Mouse (Mus musculus): Measurements from ENCODE around the gene Elavl1. TPM values are rescaled to one million over a fixed set of nuclear protein-coding genes. Genes with fewer than 3 reads are reported as not detected.
"Not testable (repeated sequence)": the region's sequence is repeated elsewhere in the genome, so short reads cannot be mapped to it uniquely, and the experiment has no call there.

Gene Elavl1
- total RNA-seq (2015; ENCODE audit: low replicate concordance) (22.3 and 28.2 TPM in 2 replicates), total RNA-seq (2017; ENCODE audit: low replicate concordance) (17.0 and 26.2 TPM in 2 replicates)

DNA sequence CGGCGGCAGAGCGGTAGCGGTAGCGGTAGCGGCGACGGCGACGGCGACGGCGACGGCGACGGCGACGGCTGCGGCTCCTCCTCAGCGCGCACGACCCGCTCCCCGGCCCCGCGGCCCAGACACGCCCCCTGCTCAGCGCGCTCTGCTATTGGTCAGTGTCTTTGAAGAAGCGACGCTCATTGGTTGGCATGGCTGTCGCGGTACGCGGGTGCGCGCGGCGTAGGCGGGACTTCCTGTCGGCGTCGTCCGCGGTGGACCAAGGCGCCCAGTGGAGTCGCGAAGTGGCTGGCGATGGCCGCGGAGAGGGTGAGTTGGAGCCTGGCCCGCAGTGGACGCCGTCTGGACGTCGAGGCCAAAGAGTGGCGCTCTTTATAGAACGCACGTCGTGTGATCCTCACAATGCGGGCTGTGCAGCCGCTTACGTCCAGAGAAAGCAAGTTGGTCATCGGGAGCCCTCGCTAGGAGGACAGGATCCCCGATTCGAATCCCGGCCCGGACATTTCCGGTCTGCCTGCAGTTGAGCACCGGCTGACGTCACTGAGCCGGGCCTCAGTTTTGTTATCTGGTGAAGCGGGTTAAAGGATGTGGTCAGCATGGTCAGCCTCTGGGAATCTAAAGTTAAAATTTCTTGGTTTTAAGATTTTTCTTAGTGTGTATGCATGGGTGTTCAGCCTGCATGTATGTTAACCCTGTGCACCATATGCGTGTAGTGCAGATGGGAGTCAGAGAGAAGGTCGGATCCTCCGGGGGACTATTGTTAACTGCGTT, at the start of gene Elavl1, which contains the start of gene Ccl25:
Elavl1 (minus strand) TSS at position 431 of the 768 bp plus-strand sequence.
Ccl25 (plus strand) TSS at position 228 of the 768 bp plus-strand sequence.
- peak; percentile 92 for ATAC-seq (replicated peaks; ENCODE audit: low FRiP score, poor library complexity, severe bottlenecking)

DNA sequence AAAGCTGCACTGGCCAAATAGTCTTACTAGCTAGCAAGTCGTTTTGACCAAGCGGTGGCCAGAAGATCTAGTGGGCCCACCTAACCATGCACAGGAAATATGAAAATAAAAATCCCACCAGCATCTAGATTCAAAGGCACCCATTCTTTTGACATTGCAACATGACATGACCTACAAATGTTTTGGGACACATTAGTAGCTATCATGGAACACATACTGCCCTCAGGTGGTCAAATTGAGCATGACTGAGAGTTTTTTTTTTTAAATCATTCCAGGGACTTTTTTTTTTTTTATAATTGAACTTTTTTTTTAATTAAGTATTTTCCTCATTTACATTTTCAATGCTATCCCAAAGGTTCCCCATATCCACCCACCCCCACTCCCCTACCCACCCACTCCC, 47.4 kb upstream of the Elavl1 start:
- no peak for ATAC-seq (replicated peaks; ENCODE audit: low FRiP score, poor library complexity, severe bottlenecking)

DNA sequence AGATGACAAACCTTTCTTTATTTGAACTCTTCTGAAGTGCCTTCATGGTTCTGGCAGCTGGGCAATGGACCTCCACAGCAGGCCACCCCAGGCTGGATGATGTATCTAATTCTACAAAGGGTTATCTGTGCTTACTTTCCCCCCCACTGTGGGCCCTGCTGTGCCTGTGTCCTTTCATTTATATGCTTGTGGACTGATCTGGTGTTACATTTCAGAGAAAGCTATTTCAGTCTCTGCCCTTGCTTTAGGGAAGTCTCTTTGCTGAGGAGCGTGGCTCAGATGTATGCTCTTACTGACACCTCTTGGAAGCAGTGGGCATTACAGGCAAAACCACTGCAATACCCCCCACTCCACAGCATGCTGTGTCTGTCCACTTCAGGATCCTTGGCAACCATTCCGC, 44.9 kb upstream of the Elavl1 start:
- no peak for ATAC-seq (replicated peaks; ENCODE audit: low FRiP score, poor library complexity, severe bottlenecking)

DNA sequence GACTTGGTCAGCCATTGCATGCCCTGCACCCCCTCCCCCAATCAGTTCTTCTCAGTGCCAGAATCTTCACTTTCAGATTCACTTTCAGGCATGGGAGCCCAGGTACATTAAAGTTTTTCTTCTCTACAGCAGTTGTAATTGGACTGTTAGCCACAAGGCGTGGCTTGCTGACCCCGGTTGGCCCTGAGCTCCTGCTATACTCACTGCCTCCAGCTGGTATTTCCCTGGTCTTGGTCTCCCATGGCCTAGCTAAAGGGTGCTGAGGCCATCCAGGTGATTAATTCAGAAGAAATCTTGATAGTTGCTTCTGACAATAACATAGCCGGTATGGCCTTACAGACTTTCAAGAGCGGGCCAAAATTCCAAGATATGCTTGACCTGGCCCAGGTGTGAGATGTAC, 43.3 kb upstream of the Elavl1 start:
- no peak for ATAC-seq (replicated peaks; ENCODE audit: low FRiP score, poor library complexity, severe bottlenecking)

DNA sequence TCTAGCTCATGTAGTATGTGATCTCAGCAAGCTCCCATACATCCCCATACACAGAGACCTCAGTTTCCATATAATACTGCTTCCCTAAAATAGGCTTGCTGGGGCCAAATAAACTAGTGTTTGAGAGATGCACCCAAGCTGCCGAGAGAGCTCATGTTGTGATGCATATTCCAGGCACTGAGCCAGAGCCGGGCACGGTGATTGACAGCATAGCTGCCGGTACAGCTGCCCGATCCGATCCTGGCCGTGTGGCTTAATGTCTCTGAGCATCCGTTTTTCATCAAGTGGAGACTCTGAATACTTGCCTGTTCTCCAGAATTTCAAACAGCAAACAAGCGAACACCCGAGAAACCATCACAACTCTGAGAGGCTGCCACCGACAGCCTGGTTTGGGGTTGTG, 42.6 kb upstream of the Elavl1 start:
- ATAC-seq (replicated peaks; ENCODE audit: low FRiP score, poor library complexity, severe bottlenecking) = no peak

DNA sequence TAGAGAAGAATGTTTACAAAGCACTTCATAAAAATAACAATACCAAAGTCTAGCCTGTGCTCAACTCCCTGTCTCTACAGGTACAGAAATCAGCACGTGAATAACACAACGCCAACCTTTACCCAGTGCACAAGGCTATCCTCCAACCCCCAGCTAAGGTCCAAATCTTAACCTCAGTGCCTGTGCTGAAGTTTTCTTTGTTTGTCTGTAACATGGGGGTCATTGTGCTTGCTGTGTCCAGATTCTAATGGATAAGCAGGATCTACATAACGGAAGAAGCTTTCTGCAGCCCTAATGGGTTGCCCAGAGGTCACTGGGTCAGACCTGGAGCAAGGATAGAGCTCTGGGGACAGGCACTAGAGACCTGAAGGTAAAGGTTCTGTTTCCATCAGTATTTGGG, 41.0 kb upstream of the Elavl1 start:
- no peak for ATAC-seq (replicated peaks; ENCODE audit: low FRiP score, poor library complexity, severe bottlenecking)

DNA sequence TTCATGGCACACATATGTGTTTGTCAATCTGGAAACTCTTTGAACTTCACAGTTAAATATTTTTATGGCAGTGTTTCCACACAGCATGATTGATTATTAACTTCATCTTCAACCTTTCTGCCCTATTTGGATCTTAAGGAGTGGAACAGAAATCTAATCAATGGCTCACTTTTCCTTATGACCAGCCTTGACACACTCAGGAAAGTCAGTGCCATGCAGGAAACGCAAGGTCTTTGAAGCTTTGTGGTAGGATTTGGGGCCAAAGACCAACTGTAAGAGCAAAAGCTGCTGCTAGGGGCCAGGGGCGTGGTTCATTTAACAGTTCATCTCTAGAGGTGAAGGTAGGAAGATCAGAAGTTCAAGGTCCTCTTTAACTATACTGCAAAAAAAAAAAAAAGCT, 35.7 kb upstream of the Elavl1 start:
- no peak for ATAC-seq (replicated peaks; ENCODE audit: low FRiP score, poor library complexity, severe bottlenecking)

DNA sequence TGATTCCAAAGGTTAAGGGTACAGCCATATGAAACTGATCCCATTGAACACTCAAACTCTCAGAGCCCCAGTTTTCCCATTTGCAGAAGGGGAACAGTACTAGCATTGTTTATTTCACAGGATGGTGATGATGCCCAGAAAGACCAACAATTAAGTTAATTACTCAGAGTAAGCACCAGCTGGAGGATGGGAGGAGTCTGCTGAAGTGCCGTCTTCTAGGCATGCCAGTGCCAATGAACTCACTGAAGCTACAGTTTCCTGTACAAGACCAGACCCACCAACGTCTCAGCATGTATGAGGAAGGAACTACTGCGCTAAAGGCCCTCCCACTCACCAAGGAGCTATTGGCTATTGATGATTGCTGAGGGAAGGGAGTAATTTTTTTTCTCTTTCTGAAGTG, 34.1 kb upstream of the Elavl1 start:
- ATAC-seq (replicated peaks; ENCODE audit: low FRiP score, poor library complexity, severe bottlenecking) = no peak

DNA sequence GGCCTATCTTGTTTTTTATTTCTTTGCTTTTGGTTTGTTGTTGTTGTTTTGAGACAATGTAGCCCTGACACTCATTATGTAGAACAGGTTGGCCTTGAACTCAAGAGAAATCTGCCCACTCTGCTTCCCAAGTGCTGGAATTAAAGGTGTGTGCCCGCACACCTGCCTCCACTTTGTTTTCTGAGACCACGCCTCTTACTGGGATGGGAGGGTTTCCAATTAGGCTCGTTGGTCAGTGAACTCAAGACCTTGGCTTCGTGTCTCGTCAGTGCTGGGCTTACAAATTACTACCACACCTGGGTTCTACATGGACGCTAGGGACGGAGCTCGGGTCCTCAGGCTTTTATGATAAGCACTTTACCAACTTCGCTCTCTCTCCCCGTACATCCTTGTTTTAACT, 30.2 kb upstream of the Elavl1 start:
- ATAC-seq (replicated peaks; ENCODE audit: low FRiP score, poor library complexity, severe bottlenecking) = no peak

DNA sequence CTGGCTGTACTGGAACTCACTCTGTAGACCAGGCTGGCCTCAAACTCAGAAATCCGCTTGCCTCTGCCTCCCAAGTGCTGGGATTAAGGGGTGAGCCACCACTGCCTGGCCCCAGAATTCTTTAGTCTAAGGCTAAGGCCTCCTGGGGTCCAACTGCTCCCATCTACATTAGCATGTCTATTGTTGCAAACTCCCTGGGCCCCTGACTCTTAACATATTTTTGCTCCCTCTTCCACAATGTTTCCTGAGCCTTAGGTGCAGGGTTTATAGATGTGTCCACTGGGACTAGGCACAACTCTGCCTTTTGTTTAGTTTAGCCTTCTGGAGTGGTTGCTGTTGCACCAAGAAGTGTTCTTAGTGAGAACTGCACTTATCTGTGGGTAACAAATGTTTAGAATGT, 29.3 kb upstream of the Elavl1 start:
- ATAC-seq (replicated peaks; ENCODE audit: low FRiP score, poor library complexity, severe bottlenecking) = no peak

DNA sequence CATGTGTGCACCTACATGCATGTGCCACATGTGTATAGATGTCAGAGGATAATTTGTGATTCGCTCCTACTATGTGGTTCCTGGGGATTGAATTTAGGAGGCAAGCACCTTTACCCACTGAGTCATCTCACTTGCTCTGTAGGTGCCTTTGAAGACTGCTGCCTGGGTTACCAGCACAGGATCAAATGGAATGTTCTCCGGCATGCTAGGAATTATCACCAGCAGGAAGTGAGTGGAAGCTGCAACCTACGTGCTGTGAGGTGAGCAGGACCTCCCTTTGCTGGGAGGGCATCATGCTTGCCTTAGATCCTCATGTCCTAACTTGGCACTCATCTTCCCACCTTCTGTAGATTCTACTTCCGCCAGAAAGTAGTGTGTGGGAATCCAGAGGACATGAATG, 28.5 kb upstream of the Elavl1 start:
- no peak for ATAC-seq (replicated peaks; ENCODE audit: low FRiP score, poor library complexity, severe bottlenecking)

DNA sequence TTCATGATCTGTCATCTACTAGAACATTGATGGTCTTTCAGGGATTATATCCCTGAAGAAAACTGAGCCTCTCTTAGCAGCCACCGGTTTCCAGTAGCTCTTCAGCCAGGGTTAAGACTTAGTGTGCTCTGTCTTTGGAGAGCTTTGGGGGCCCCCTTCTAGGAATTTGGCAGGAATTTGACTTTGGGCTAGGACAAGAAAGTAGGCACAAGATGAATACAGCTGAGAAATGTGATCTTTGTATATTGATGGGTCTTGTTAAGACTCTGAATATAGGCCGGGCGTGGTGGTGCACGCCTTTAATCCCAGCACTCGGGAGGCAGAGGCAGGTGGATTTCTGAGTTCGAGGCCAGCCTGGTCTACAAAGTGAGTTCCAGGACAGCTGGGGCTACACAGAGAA, 27.3 kb upstream of the Elavl1 start:
- not testable (repeated sequence) for ATAC-seq (replicated peaks; ENCODE audit: low FRiP score, poor library complexity, severe bottlenecking)

DNA sequence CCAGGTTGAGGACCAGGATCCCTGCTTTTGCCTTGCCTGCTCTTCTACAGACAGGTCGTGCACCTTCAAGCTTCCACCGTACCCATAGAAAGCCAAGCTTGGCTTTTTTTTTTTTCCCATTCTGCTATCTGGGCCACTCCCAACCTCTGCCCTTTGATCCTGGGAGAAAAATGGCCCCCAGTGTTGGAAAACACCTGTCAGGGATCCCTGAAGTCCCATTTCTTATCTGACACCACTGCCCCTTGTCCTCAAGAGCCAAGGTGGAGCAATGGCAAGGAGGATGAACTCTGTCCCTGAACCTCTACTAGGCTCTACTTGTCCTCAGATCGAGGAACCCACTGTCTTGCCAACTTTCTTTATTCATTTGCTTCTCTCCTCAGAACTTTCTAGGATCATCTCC, 25.4 kb upstream of the Elavl1 start:
- ATAC-seq (replicated peaks; ENCODE audit: low FRiP score, poor library complexity, severe bottlenecking) = no peak

DNA sequence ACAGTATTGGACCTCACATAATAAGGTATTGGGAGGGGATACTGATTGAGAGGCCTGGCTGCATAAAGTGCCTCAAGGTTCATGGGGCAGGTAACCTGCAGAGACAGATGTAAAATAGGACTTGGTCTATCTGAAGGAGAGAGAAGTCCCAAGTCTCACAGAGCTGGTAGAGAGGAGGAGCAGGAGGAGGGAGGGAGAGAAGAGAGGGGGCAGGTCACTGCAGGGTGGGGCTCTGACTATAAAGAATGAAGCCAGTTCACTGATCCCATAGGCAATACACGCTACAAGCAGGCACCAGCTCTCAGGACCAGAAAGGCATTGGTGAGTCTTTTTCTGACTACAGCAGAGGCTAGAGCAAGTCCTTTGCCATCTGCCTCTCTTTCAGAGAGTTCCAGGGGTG, 24.1 kb upstream of the Elavl1 start:
- ATAC-seq (replicated peaks; ENCODE audit: low FRiP score, poor library complexity, severe bottlenecking) = no peak

DNA sequence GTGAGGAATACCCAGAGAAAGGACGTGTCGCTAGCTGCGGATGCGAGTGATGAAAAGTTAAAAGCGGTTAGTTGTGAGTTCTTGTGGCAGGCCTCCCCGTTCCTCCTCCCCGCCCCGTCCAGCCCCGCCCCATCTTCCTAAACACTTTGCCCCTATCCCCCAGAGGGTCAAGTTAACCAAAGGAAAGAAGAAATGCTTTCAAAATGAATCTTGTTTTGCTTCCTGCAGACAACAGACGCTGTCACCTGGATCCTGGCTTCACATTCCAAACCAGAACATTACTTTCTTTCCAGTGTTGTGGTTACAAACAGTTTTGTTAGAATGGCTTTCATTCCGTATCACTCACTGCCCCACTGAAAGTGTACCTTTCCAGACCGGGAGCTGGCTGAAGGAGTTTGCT, 23.1 kb upstream of the Elavl1 start:
- no peak for ATAC-seq (replicated peaks; ENCODE audit: low FRiP score, poor library complexity, severe bottlenecking)

DNA sequence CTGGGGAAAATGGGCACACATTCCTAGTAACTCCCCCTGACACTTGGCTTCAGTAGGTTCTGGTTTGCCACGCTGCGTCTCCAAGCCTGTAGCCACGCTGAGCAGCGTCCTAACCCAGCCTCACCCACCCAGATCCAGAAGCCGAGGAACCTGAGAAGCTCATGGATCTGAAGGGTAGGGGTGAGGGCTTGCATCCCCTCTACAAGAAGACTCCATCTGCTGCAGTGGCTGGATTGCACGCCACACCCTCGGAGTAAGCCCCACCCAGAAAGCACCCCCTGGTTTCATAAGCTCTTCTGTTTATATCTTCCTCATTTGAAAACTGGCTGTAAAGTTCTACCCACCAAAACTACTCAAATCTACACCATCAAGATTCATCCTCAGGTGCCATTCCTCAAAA, 22.4 kb upstream of the Elavl1 start:
- ATAC-seq (replicated peaks; ENCODE audit: low FRiP score, poor library complexity, severe bottlenecking) = no peak

DNA sequence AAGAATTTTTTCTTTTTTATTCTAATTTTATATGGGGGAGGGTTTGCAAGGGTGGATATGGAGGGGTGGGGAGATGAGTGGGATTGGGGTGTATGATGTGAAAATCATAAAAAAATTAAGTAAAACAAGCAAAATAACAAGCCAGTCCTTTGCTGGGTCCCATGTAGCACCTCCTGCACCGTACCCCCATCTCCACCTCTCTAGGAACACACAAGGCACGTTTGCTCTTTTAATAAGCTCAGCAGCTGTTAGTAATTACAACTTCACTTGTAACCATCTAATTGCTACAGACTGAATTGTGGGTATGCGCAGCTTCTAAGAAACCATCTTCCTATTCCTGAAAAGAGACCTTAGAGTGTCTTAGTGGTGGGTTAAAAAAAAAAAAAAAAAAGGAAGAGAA, 15.0 kb upstream of the Elavl1 start:
- no peak for ATAC-seq (replicated peaks; ENCODE audit: low FRiP score, poor library complexity, severe bottlenecking)

DNA sequence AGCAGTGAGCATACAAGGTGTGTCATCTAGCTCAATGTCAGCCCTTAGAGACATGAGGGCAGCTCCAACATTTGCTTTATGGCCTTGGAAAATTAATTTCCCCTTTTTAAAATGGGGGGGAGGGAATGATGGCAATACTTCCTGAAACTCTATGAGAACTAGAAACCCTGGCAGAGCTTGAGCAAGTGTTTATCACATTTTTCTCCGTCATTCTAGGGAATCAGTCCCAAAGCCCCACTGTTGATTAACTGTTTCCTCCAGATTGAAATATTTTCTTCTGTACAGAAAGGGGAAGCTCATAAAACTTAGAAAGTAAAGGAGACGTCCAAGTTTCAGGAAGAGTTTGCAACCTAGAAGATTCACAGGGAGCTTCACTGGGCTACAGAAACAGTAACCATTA, 10.5 kb upstream of the Elavl1 start:
- ATAC-seq (replicated peaks; ENCODE audit: low FRiP score, poor library complexity, severe bottlenecking) = no peak

DNA sequence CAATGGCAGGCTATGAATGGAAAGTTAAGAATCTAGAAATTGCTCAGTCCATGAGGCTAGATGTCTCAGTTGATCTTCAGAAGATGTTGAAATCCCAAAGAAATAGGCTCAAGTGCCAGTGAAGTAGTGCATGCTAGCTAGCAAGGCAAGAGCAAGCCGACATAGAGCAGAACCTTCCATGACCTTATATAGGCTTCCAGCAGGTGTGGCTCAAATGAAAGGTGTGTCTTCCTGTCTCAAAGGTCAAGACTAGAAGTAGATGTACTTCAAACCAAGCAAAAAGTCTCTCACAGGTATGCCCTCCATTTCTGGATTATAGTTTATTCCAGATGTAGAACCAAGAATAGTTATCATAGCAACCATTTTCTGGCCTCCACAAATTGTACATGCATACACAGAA, 8.8 kb upstream of the Elavl1 start:
- no peak for ATAC-seq (replicated peaks; ENCODE audit: low FRiP score, poor library complexity, severe bottlenecking)

DNA sequence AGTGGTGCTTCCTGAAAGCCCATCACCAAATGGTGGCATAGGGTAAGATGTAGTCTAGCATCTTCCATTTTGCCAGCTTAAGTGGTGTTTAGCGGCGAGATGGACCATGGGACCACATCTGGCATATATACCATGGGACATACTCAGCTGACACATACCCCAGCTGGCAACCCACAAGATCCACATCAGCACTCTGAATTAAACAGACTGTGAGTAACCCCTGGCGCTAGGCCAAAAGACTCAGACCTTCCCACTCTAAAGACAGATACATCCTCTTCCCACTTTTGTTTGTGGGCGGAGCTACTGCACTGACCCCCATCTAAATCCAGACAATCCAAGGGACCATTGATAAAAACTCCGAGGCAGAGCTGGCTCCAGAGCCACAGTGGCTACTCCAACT, 3.8 kb upstream of the Elavl1 start:
- no peak for ATAC-seq (replicated peaks; ENCODE audit: low FRiP score, poor library complexity, severe bottlenecking)

DNA sequence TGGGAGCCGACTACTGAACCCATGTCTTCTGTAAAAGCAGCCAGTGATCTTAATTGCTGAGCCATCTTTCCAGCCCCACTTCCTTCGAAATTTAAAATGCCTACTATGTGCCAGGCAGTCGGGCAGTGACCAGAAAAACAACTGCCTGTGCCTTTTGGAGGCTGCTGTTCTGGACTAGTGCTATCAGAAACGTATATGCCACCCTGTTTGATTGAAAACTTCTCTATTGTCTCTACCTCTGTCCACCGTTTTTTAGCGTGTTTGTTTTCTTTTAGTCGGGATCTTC, 481 bp upstream of the Elavl1 start:
- ATAC-seq (replicated peaks; ENCODE audit: low FRiP score, poor library complexity, severe bottlenecking) = peak; percentile 1; the same call in 1 of the 2 replicates

DNA sequence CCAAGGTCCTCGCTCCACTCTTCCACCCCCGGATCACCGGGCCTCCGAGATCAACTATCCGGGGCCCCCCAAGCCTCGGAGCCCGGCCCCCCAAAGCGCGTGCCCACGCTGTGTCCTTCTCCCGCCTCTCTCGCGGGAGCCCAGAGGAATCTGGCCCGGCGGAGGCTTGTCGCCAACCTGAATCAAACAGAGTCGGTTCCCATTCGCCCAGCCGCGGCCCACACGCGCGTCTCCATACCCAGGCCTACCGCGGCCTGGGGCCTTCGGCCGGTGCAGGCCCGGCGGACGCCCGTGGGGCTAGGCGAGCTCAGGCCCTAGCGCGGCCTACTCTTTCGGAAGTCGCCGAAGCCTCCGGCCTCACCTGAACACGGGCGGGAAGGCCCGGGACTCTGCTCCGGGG, 688 bp downstream of the Elavl1 start:
- peak; percentile 12 for ATAC-seq (replicated peaks; ENCODE audit: low FRiP score, poor library complexity, severe bottlenecking)
